In the genomic region with DNA sequence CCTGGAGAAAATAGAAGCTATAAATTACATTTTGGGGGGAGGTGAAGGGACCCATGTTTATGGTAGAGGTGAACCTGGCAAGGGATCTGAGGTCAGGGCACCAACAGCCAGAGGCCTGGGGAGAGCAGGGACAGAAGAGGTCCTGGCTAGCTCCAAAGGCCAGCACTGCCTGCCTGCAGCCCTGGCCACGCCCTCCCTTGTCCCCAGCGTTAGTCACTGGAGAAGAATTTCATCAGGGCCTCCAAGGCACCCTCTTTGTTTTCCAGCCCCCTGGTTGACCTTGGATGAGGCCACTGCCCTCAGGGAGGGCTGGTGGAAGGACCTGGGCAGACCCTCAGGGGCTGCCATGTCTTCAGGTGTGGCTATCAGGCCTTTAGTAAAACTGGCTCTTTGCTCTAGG, we compare ENCODE assay signal across 11 mouse cellular contexts. TPM values are rescaled to one million over a fixed set of nuclear protein-coding genes. Genes with fewer than 3 reads are reported as not detected.
DNase-seq lines count a peak whose midpoint lies in the region; ATAC-seq and TF ChIP-seq lines count a peak whose summit lies in the region.
"Had no signal": no experiment of that assay in that cellular context is flagged by ENCODE, and none has a peak within 500 bp of the region (broad histone marks: within the 10 kb centered on the region; RNA-seq: fewer than 3 reads in every experiment).

No protein-coding gene starts in this region.

- WGBS in lung, postnatal 0 days: 33% methylated on average over 2 of the region's 2 CpGs
- 28% methylated on average over 2 of the region's 2 CpGs for WGBS in heart, embryonic 13.5 days
- 22% methylated on average over 2 of the region's 2 CpGs for WGBS in stomach, embryonic 15.5 days
- 50% methylated on average over 2 of the region's 2 CpGs for WGBS in forebrain, postnatal 0 days

- H3K4me3 ChIP-seq in lung, postnatal 0 days (ENCODE audit: low read depth, low read length): no peak overlapping the region
- no peak overlapping the region for H3K4me3 ChIP-seq in heart, embryonic 13.5 days
- H3K4me3 ChIP-seq in stomach, embryonic 15.5 days (replicated peaks): no peak overlapping the region
- H3K4me3 ChIP-seq in forebrain, postnatal 0 days (ENCODE audit: low read depth, low read length): no peak overlapping the region
- H3K4me3 ChIP-seq: left cerebral cortex, adult 2 months; neural tube, embryonic 15.5 days had no signal

- ATAC-seq in lung, postnatal 0 days: peak; percentile 63
- peak; percentile 49; the same call in 1 of the 2 replicates for ATAC-seq in heart, embryonic 13.5 days (ENCODE audit: extremely low read depth, insufficient number of reproducible peaks, low FRiP score, low TSS enrichment)
- peak; percentile 55; the same call in 1 of the 2 replicates for ATAC-seq in stomach, embryonic 15.5 days (ENCODE audit: insufficient read depth, low FRiP score, low read depth)
- no peak for ATAC-seq in forebrain, postnatal 0 days
- ATAC-seq: forebrain, embryonic 16.5 days had no signal

- TF ChIP-seq EP300 in lung, postnatal 0 days (IDR thresholded peaks at IDR 0.05): no peak

- peak; percentile 57 for DNase-seq in lung, postnatal 0 days (ENCODE audit: low spot score)
- DNase-seq in lung, postnatal 14 days: no peak
- DNase-seq in adrenal gland, adult 2 months: peak; percentile 88
- DNase-seq in forebrain, postnatal 0 days: no peak
- DNase-seq in right cerebral cortex, postnatal 25 days: no peak
- DNase-seq: midbrain, embryonic 14.5 days had no signal

- H3K36me3 ChIP-seq in lung, postnatal 0 days (ENCODE audit: insufficient read depth, low read length): no peaks in the 10 kb centered on the region
- no peaks in the 10 kb centered on the region for H3K36me3 ChIP-seq in heart, embryonic 13.5 days
- no peaks in the 10 kb centered on the region for H3K36me3 ChIP-seq in stomach, embryonic 15.5 days
- no peaks in the 10 kb centered on the region for H3K36me3 ChIP-seq in forebrain, postnatal 0 days (ENCODE audit: insufficient read depth)
- H3K36me3 ChIP-seq: neural tube, embryonic 15.5 days had no signal

- no peaks in the 10 kb centered on the region for H3K27me3 ChIP-seq in lung, postnatal 0 days (replicated peaks; ENCODE audit: insufficient read depth, low read length)
- H3K27me3 ChIP-seq in heart, embryonic 13.5 days (replicated peaks): no peaks in the 10 kb centered on the region
- H3K27me3 ChIP-seq in stomach, embryonic 15.5 days (replicated peaks): no peaks in the 10 kb centered on the region
- H3K27me3 ChIP-seq in forebrain, postnatal 0 days (ENCODE audit: insufficient read depth, low read length): no peaks in the 10 kb centered on the region
- H3K27me3 ChIP-seq: neural tube, embryonic 15.5 days had no signal

- no peaks in the 10 kb centered on the region for H3K4me1 ChIP-seq in lung, postnatal 0 days (ENCODE audit: insufficient read depth, low read depth, low read length)
- peaks cover 49% of the 10 kb centered on the region for H3K4me1 ChIP-seq in heart, embryonic 13.5 days
- peaks cover 19% of the 10 kb centered on the region for H3K4me1 ChIP-seq in stomach, embryonic 15.5 days
- no peaks in the 10 kb centered on the region for H3K4me1 ChIP-seq in forebrain, postnatal 0 days (ENCODE audit: insufficient read depth)
- H3K4me1 ChIP-seq: neural tube, embryonic 15.5 days had no signal

- TF ChIP-seq CTCF in lung, postnatal 0 days (IDR thresholded peaks at IDR 0.05): no peak
- TF ChIP-seq CTCF in forebrain, postnatal 0 days (IDR thresholded peaks at IDR 0.05; ENCODE audit: low read depth): no peak

- H3K27ac ChIP-seq in lung, postnatal 0 days (ENCODE audit: low read length): no peak overlapping the region
- H3K27ac ChIP-seq in heart, embryonic 13.5 days (replicated peaks): peak overlapping the region; percentile 44
- no peak overlapping the region for H3K27ac ChIP-seq in stomach, embryonic 15.5 days
- H3K27ac ChIP-seq in forebrain, postnatal 0 days (ENCODE audit: low read depth, low read length): no peak overlapping the region
- H3K27ac ChIP-seq: left cerebral cortex, adult 2 months; neural tube, embryonic 15.5 days had no signal

- no peak overlapping the region for H3K9ac ChIP-seq in lung, postnatal 0 days (replicated peaks; ENCODE audit: low read depth)
- H3K9ac ChIP-seq in heart, embryonic 13.5 days: peak overlapping the region; percentile 34; the same call in 1 of the 2 replicates
- H3K9ac ChIP-seq in stomach, embryonic 15.5 days: no peak overlapping the region
- no peak overlapping the region for H3K9ac ChIP-seq in forebrain, postnatal 0 days
- H3K9ac ChIP-seq: neural tube, embryonic 15.5 days had no signal

- no peak overlapping the region for H3K4me2 ChIP-seq in lung, postnatal 0 days (replicated peaks; ENCODE audit: low read depth, low read length)
- H3K4me2 ChIP-seq in heart, embryonic 13.5 days: no peak overlapping the region
- H3K4me2 ChIP-seq in stomach, embryonic 15.5 days: no peak overlapping the region
- H3K4me2 ChIP-seq in forebrain, postnatal 0 days (ENCODE audit: low read depth): no peak overlapping the region
- H3K4me2 ChIP-seq: neural tube, embryonic 15.5 days had no signal

- H3K9me3 ChIP-seq in lung, postnatal 0 days (ENCODE audit: low read length): no peaks in the 10 kb centered on the region
- no peaks in the 10 kb centered on the region for H3K9me3 ChIP-seq in heart, embryonic 13.5 days
- no peaks in the 10 kb centered on the region for H3K9me3 ChIP-seq in stomach, embryonic 15.5 days
- H3K9me3 ChIP-seq in forebrain, postnatal 0 days (ENCODE audit: low read length): no peaks in the 10 kb centered on the region
- H3K9me3 ChIP-seq: neural tube, embryonic 15.5 days had no signal

RNA-seq across cellular contexts. Expression of a gene that starts 30.1 kb away (rescaled TPM):
- 47.7 and 50.7 TPM in 2 replicates for polyA plus RNA-seq in lung, postnatal 0 days (2015; fragmentation: Nextera tagmentation; extraction: Ambion mirVana)
- 10 to 100 TPM; 36.4 to 37.1 TPM for total RNA-seq in adrenal gland, adult 2 months (2021)
- polyA plus RNA-seq in adrenal gland, adult 2 months (2012; rRNA removed): 20.1 and 21.3 TPM in 2 replicates
- polyA plus RNA-seq in heart, embryonic 13.5 days (2015; fragmentation: Nextera tagmentation; extraction: Ambion mirVana): 44.3 and 48.8 TPM in 2 replicates
- polyA plus RNA-seq in stomach, embryonic 15.5 days (2015; fragmentation: Nextera tagmentation; extraction: Ambion mirVana): 130 and 136 TPM in 2 replicates
- 9.0 and 23.6 TPM in 2 replicates for total RNA-seq in forebrain, postnatal 0 days (2014; rRNA removed)
- 3.4 and 4.8 TPM in 2 replicates for polyA plus RNA-seq in forebrain, postnatal 0 days (2015; fragmentation: Nextera tagmentation; extraction: Ambion mirVana)

Comparison
In these comparisons a context has a peak if more than half of its experiments do, and no peak if none do; other contexts are left out.
1. DNase-seq: peak in lung, postnatal 0 days (single experiment) and adrenal gland, adult 2 months (single experiment); none in lung, postnatal 14 days (single experiment), forebrain, postnatal 0 days (single experiment) and right cerebral cortex, postnatal 25 days (single experiment).